Mouse (Mus musculus) midbrain, embryonic 12.5 days (tissue): ENCODE measurements around the gene Zfp385a. TPM values are rescaled to one million over a fixed set of nuclear protein-coding genes. Genes with fewer than 3 reads are reported as not detected.

Source experiments
- ATAC-seq: fragments of 200-750 bp; cut with Nextera tagmentation; 2 replicates; pipeline ENCODE4 v1.8.0; 2017; ENCODE audit warnings: low read depth, moderate TSS enrichment, moderate library complexity; ENCODE audit not compliant: low FRiP score
- H3K27ac ChIP-seq: fragments of 300-500 bp; sonication (generic); replicated peaks from 2 replicates; pipeline ENCODE4 v1.5.1; 2016; ENCODE audit warnings: mild to moderate bottlenecking
- H3K27me3 ChIP-seq: fragments of 300-500 bp; sonication (generic); 2 replicates; pipeline ENCODE4 v1.6.1; 2016; ENCODE audit warnings: mild to moderate bottlenecking
- H3K36me3 ChIP-seq: fragments of 300-500 bp; sonication (generic); 2 replicates; pipeline ENCODE4 v1.6.1; 2016
- H3K4me1 ChIP-seq: fragments of 300-500 bp; sonication (generic); 2 replicates; pipeline ENCODE4 v1.6.1; 2016
- H3K4me2 ChIP-seq: fragments of 300-500 bp; sonication (generic); replicated peaks from 2 replicates; pipeline ENCODE4 v1.6.1; 2016; ENCODE audit warnings: mild to moderate bottlenecking, moderate library complexity
- H3K4me3 ChIP-seq: fragments of 300-500 bp; sonication (generic); 2 replicates; pipeline ENCODE4 v1.5.1; 2016; ENCODE audit warnings: mild to moderate bottlenecking
- H3K9ac ChIP-seq: fragments of 300-500 bp; sonication (generic); replicated peaks from 2 replicates; pipeline ENCODE4 v1.6.1; 2016; ENCODE audit warnings: mild to moderate bottlenecking, moderate library complexity
- H3K9me3 ChIP-seq: fragments of 300-500 bp; sonication (generic); 2 replicates; pipeline ENCODE4 v1.6.1; 2016; ENCODE audit warnings: mild to moderate bottlenecking
- WGBS: fragments of 180-500 bp; shearing (Covaris S2); methylation state at CpG from one replicate; pipeline ENCODE4 v1.1.7; 2016; 5-methylcytosine and 5-hydroxymethylcytosine counted together
- polyA plus RNA-seq: library from polyadenylated mRNA; unstranded; fragments of >200 nt; fragmentation: Nextera tagmentation; extraction: Ambion mirVana; gene quantifications from 2 replicates; pipeline ENCODE4 v1.2.1, GENCODE M21; 2016

Zfp385a gene
- polyA plus RNA-seq, result 19.6 and 20.8 TPM in 2 replicates

- 1% methylated on average over 26 of the region's 26 CpGs for WGBS
- Histone ChIP-seq H3K9ac (peak within 1 kb of the TSS; percentile 45), H3K27me3 (peaks cover 50% of the 10 kb centered on the region), H3K9me3 (no peaks in the 10 kb centered on the region), H3K4me2 (peak within 1 kb of the TSS; percentile 80), H3K4me3 (peak within 1 kb of the TSS; percentile 49), H3K4me1 (peaks cover 33% of the 10 kb centered on the region), H3K27ac (no peak within 1 kb of the TSS), H3K36me3 (peaks cover 2% of the 10 kb centered on the region; the same call in 1 of the 2 replicates)
- peak; percentile 46 for ATAC-seq
Observed at GRCm38 (mm10) chr15:103339961-103340337, at the start of gene Zfp385a. TSS of gene Zfp385a (minus strand) at chr15:103340093.

- ATAC-seq, result no peak
- no peak overlapping the region for H3K4me2 ChIP-seq
- H3K4me3 ChIP-seq, result no peak overlapping the region
- H3K27me3 ChIP-seq, result no peaks in the 10 kb centered on the region
- H3K4me1 ChIP-seq, result no peaks in the 10 kb centered on the region
- WGBS, result 65% methylated on average over 4 of the region's 4 CpGs
- no peak overlapping the region for H3K9ac ChIP-seq
- no peaks in the 10 kb centered on the region for H3K36me3 ChIP-seq
- no peaks in the 10 kb centered on the region for H3K9me3 ChIP-seq
- no peak overlapping the region for H3K27ac ChIP-seq
Observed at GRCm38 (mm10) chr15:103388556-103389145, 48.8 kb upstream of the Zfp385a start.

GRCm38 (mm10) chr15:103383771-103384488 lies 44.0 kb upstream of the Zfp385a start:
- no peak overlapping the region for H3K4me3 ChIP-seq
- WGBS, result 75% methylated on average over 7 of the region's 7 CpGs
- H3K4me1 ChIP-seq, result no peaks in the 10 kb centered on the region
- H3K27me3 ChIP-seq, result no peaks in the 10 kb centered on the region
- H3K27ac ChIP-seq, result no peak overlapping the region
- no peaks in the 10 kb centered on the region for H3K36me3 ChIP-seq
- ATAC-seq, result no peak
- H3K4me2 ChIP-seq, result no peak overlapping the region
- H3K9me3 ChIP-seq, result no peaks in the 10 kb centered on the region
- H3K9ac ChIP-seq, result no peak overlapping the region

GRCm38 (mm10) chr15:103382795-103383406 lies 43.0 kb upstream of the Zfp385a start:
- Histone ChIP-seq H3K9ac (no peak overlapping the region), H3K4me2 (no peak overlapping the region), H3K9me3 (no peaks in the 10 kb centered on the region), H3K4me3 (no peak overlapping the region), H3K27me3 (no peaks in the 10 kb centered on the region), H3K36me3 (no peaks in the 10 kb centered on the region), H3K27ac (no peak overlapping the region), H3K4me1 (no peaks in the 10 kb centered on the region; the same call in 1 of the 2 replicates)
- ATAC-seq, result no peak
- WGBS, result 45% methylated on average over 5 of the region's 5 CpGs

DNA sequence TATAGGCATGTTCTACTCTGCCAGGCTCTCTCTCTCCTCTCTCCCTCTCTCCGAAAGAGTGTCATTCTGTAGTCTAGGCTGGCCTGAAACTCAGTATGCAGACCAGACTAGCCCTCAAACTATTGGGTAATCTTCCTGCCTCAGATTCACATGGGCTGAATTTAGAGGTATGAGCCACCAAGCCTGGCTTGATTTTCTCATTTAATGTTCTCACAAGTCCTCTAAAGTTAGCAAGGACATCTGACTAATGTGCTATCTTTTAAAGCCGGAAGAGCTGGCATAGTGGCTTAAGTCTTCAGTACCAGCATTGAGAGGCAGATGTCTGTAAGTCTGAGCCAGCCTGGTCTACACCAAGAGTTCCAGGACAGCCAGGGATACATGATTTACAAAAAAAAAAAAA lies 42.2 kb upstream of the Zfp385a start:
- no peaks in the 10 kb centered on the region for H3K27me3 ChIP-seq
- H3K36me3 ChIP-seq, result no peaks in the 10 kb centered on the region
- no peak overlapping the region for H3K9ac ChIP-seq
- H3K4me1 ChIP-seq, result no peaks in the 10 kb centered on the region; the same call in 1 of the 2 replicates
- no peak overlapping the region for H3K27ac ChIP-seq
- 94% methylated on average over 2 of the region's 2 CpGs for WGBS
- H3K9me3 ChIP-seq, result no peaks in the 10 kb centered on the region
- ATAC-seq, result no peak
- H3K4me3 ChIP-seq, result no peak overlapping the region
- no peak overlapping the region for H3K4me2 ChIP-seq

DNA sequence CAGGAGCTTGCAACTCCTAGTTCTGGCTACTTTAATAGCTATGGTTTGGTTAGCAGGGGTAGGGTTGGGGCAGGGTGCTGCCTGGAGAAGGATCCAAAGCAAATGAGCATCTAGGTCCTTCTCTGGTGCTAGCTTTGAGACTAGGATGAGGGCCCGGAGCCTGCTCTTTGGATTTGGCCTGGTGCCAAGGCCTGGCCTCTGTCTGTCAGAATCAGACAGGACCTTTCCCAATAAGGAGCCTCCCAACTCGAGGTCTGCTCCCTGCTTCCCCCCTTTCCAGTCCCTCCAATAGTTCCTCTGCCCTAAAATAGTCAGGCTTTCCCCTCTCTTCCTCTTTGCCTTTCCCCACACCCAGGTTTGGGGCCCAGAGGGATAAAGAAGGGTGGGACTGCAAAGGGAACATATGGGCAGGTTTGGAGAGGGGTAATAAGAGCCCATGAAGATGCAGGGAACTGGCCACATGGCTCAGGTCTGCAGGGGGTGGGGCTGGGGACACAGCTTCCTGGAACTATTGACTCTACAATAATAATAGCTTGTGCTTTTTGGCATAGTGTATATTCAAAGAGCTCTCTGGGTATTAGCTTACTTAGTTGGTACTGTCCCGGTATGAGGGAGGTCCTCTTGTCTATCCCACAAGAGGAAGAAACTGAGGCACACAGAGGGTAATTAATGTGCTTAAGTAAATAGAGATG lies 38.9 kb upstream of the Zfp385a start:
- Histone ChIP-seq H3K27me3 (no peaks in the 10 kb centered on the region), H3K4me1 (no peaks in the 10 kb centered on the region; the same call in 1 of the 2 replicates), H3K27ac (no peak overlapping the region), H3K9me3 (no peaks in the 10 kb centered on the region), H3K36me3 (no peaks in the 10 kb centered on the region), H3K4me3 (no peak overlapping the region), H3K4me2 (no peak overlapping the region), H3K9ac (no peak overlapping the region)
- whole genome bisulfite sequencing, result 68% methylated on average over 3 of the region's 3 CpGs
- ATAC-seq, result no peak

DNA sequence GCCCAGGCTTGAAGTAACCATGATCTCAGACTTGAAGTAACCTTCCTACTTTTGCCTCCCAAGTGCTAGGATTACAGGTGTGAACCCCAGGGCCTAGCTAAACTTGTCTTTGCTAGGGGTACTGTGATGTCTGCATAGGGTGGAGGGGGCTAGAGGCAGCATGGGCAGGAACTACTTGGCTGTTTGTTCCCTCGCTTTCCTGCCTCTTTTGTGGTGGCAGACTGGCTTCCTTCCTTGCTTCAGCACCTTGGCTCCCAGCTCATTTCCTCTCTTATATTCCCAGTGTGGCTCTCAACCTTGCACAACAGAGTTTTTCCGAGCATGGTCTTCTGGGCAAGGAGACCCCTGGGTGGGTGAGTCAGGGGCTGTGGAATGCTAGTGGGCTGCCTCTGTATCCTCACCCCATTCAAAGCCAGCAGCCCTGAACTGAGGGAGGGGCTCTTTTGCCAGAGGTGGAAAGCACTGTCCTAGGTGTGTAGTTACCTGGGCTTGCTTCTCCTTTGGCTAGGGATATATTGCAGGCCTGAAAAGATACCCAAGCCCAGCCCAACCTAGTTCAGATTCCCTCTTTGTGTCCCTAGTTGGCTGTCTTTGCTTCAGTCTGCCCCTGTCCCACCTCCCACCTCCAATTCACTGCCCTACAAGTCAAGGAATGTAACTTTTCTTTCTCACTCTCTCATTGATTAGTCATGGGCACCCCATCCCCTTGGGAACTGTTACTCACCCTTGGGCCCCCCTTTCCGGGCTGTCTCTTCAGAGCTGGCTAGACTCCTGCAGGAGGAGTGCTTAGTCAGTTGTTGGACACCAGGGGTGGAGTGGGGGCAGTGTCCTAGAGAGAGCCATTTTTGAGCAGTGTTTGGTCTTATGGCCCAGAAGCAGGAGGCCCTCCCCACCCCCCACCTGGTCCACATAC lies 38.1 kb upstream of the Zfp385a start:
- 68% methylated on average over 3 of the region's 3 CpGs for WGBS
- no peak overlapping the region for H3K27ac ChIP-seq
- H3K9ac ChIP-seq, result no peak overlapping the region
- H3K36me3 ChIP-seq, result no peaks in the 10 kb centered on the region
- no peaks in the 10 kb centered on the region for H3K27me3 ChIP-seq
- no peaks in the 10 kb centered on the region; the same call in 1 of the 2 replicates for H3K4me1 ChIP-seq
- no peak overlapping the region for H3K4me3 ChIP-seq
- no peaks in the 10 kb centered on the region for H3K9me3 ChIP-seq
- ATAC-seq, result no peak
- H3K4me2 ChIP-seq, result no peak overlapping the region

DNA sequence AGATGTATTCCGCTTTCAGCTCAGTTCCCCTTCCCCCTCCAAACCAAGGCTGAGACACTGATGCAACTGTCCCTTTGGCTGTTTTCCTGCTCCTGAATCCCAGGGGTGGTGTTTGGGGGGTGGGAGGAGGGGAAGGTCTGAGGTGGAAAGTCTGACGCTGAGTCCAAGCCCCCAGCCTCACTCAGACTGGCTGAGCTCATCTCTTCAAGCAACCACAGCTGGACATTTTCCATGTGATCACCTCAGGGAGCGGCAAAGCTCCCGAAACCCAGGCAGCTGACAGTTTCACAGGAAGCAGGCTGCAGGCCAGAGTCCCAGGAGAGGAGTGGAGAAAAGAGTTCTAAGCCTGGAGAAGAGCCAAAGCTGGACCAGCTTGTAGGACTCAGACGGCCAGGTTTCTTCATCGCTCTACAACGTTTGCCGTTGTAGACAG lies 37.0 kb upstream of the Zfp385a start:
- H3K36me3 ChIP-seq, result no peaks in the 10 kb centered on the region
- no peak overlapping the region for H3K9ac ChIP-seq
- ATAC-seq, result no peak
- H3K4me2 ChIP-seq, result no peak overlapping the region
- H3K4me1 ChIP-seq, result no peaks in the 10 kb centered on the region; the same call in 1 of the 2 replicates
- H3K9me3 ChIP-seq, result no peaks in the 10 kb centered on the region
- no peak overlapping the region for H3K4me3 ChIP-seq
- H3K27me3 ChIP-seq, result no peaks in the 10 kb centered on the region
- 80% methylated on average over 8 of the region's 8 CpGs for WGBS
- no peak overlapping the region for H3K27ac ChIP-seq

GRCm38 (mm10) chr15:103375112-103375800 lies 35.4 kb upstream of the Zfp385a start:
- Histone ChIP-seq H3K27me3 (no peaks in the 10 kb centered on the region), H3K27ac (no peak overlapping the region), H3K9me3 (no peaks in the 10 kb centered on the region), H3K4me2 (no peak overlapping the region), H3K4me3 (no peak overlapping the region), H3K4me1 (no peaks in the 10 kb centered on the region; the same call in 1 of the 2 replicates), H3K9ac (no peak overlapping the region), H3K36me3 (no peaks in the 10 kb centered on the region)
- 90% methylated on average over 4 of the region's 4 CpGs for WGBS
- no peak for ATAC-seq

DNA sequence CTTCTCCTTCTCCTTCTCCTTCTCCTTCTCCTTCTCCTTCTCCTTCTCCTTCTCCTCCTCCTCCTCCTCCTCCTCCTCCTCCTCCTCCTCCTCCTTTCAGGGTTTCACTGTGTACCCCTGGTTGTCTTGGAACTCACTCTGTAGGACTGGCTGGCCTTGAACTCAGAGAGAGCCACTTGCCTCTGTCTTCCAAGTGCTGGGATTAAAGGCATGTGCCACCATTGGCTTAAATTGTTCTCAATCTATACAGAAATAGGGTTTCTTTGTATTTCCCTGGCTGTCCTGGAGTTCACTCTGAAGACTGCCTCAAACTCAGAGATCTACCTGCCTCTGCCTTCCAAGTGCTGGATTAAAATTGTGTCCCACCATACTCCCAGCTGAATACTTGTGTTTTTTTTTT lies 32.6 kb upstream of the Zfp385a start:
- Histone ChIP-seq H3K36me3 (no peaks in the 10 kb centered on the region), H3K9me3 (no peaks in the 10 kb centered on the region), H3K4me3 (no peak overlapping the region), H3K27me3 (no peaks in the 10 kb centered on the region; the same call in 1 of the 2 replicates), H3K4me2 (no peak overlapping the region), H3K27ac (no peak overlapping the region), H3K9ac (no peak overlapping the region), H3K4me1 (0 out of 2 replicates have a peak, but pooled peaks cover 4% of the 10 kb centered on the region)
- ATAC-seq, result no peak

DNA sequence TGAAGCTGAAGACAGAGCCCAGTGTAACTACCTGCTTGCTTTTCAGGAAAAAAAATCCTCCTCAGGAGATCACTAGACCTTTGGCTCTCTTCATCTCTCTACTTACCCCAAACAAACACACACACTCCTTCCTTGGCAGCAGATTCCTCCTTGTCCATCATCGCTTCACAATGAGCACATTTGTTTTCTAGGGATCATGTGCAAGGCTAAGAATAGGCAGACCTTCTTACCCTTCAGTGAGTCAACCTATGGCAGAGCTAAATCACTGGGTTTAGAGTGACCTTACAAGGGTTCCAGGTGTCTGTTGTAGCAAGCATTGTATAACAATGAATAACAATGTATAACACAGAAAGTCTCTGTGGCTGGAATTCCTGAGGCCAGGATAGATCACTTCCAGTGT lies 31.8 kb upstream of the Zfp385a start:
- H3K36me3 ChIP-seq, result no peaks in the 10 kb centered on the region
- 85% methylated on average over 1 of the region's 1 CpGs for WGBS
- H3K4me1 ChIP-seq, result peaks cover 11% of the 10 kb centered on the region
- no peaks in the 10 kb centered on the region for H3K9me3 ChIP-seq
- no peak overlapping the region for H3K4me3 ChIP-seq
- H3K4me2 ChIP-seq, result no peak overlapping the region
- no peak for ATAC-seq
- no peak overlapping the region for H3K9ac ChIP-seq
- H3K27ac ChIP-seq, result no peak overlapping the region
- H3K27me3 ChIP-seq, result peaks cover 1% of the 10 kb centered on the region; the same call in 1 of the 2 replicates
